Mouse (Mus musculus) ES-Bruce4 (cell line): ENCODE data around the gene Scrn1.

Experiments
- CTCF ChIP-seq: IDR thresholded peaks from one replicate; pipeline ENCODE4 v1.8.1; 2011; ENCODE audit warnings: low read depth, low read length
- EP300 ChIP-seq: IDR thresholded peaks from 2 replicates; pipeline ENCODE4 v1.6.1; 2011; ENCODE audit warnings: low read depth, low read length; ENCODE audit not compliant: insufficient read depth

DNA sequence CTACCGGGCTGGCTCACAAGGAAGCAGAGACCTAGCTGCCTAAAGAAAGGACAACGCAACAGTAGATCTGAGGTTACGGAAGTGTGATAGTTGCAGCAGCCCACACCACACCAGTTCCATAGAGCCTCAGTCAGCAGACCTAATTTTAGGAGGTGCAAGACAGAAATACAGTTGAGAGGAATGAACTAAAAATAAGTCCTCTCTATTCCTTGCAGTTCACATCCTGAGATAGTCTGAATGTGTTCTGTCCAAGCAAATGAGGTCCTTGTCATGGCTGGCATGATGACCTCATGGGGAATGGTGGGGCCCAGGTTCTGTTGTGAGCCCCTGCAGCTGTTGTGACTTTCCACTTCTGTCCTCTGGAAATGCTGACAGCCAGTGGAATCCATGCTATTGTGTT is 98.9 kb downstream of the Scrn1 start:
- no peak for TF ChIP-seq CTCF
- TF ChIP-seq EP300 = no peak
